Mouse (Mus musculus) ES-Bruce4 (cell line): ENCODE measurements around the gene Olig1.

Experiments used
- CTCF ChIP-seq: IDR thresholded peaks from one replicate; pipeline ENCODE4 v1.8.1; 2011; ENCODE audit warnings: low read depth, low read length
- POLR2A ChIP-seq: IDR thresholded peaks from one replicate; pipeline ENCODE4 v1.8.1; 2011; ENCODE audit warnings: low read length; ENCODE audit not compliant: insufficient read depth

DNA sequence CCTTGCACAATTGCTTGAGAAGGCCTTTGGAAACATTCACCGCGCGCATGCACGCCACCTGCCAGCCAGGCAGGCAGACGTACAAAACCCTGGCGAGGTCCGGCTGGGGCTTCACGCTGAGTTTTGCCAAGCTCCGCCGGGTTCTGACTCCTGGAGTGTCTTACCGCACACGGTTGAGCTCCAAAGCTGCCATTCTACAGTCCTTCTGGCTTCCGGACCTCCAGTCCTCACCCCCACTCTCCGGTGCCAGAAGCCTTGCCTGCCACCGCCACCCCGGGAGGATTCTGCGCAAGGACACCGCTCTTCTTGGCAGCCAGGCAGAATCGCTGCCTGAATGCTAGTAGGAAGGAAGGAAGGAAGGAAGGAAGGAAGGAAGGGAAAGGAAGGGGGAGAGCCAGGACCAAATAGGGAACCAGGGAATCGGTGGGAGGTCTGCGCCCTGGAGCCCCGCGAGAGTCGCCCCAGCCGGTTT lies 47.4 kb upstream of the Olig1 start:
- TF ChIP-seq CTCF (no peak), POLR2A (no peak)
